Mouse (Mus musculus): ENCODE results near the gene Klhl40. TPM values are rescaled to one million over a fixed set of nuclear protein-coding genes. Genes with fewer than 3 reads are reported as not detected.

Klhl40 gene
- polyA plus RNA-seq, 1 experiment from 2014 or later: 1.8 TPM

DNA sequence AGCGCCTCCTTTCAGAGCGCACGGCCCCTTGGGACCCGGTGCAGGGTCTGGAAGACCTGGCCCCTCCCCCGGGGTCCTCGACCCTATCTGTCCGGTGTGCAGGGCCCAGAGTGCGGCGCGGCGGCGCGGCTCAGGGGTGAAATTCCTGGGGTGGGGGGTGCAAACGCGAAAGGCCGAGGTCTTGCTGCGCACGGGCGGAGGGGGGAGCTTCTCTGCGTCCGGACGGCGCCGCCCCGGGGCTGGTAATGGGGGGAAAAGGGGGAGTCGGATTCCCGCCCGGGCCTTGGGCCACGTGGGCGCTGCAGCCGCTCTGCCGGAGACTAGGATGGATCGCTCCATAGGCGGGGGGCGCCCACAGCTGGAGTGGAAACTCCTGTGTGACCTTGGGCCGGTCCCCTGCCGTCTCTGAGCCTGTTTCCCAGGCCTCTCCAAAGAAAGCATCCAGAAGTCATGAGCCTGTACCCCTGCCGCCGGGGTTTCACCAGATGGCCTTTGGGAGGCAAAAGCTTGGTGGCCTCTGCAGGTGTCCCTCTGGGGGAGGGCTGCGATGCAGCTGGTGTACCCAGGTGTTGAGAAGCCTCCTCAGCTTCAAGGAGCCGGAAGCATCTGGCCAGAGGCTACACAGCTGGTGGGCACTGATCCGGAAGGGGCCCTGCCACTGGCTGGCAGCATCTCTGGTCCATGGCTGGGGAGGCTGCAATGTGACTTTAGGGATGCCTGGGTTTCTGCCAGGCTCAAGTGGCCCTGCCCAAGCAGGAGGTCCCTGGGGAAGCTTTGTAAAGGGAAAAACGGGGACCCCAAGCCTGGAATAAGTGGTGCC lies 16.9 kb upstream of the Klhl40 start:
- WGBS: 2% methylated on average over 43 of the region's 43 CpGs
- no peaks in the 10 kb centered on the region for H3K9me3 ChIP-seq
- no peaks in the 10 kb centered on the region for H3K27me3 ChIP-seq
- H3K4me1 ChIP-seq (replicated peaks): peaks cover 50% of the 10 kb centered on the region
- H3K27ac ChIP-seq (replicated peaks): peak overlapping the region; percentile 74
- peak overlapping the region; percentile 80 for H3K9ac ChIP-seq
- peaks cover 31% of the 10 kb centered on the region for H3K36me3 ChIP-seq
- peak overlapping the region; percentile 62 for H3K4me3 ChIP-seq
- peak overlapping the region; percentile 77 for H3K4me2 ChIP-seq
- peak; percentile 5 for ATAC-seq (ENCODE audit: low FRiP score, low read depth)

DNA sequence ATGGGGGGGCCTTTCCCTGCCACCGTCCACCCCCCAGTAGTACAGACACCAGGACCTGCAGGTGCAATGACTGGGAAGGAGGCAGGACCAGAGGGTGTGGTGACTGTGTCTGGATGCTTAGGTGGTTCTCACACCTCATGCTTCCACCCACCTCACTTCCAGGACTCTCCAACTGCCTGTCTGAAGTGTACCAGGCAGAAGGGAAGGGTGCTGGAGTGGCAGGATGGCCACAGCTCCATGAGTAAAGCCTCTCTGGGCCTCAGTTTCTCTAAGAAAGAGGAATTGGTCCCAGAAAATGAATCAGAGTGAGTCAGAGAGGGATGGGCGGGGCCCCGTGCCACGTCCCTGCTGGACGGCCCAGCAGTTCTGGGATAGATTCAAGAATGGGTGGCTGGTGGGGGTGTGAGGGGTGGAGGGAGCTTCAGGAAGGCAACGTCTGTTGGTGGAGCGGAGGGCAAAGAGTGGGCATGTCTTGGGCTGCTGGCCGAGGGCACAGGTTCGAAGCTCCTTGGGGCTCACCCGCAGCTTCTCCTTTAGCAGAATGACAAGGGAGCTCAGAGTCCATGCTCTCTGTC lies 16.2 kb upstream of the Klhl40 start:
- H3K27ac ChIP-seq (replicated peaks): 0 out of 2 replicates have a peak overlapping the region, but pooled peaks have one; percentile 74
- ATAC-seq (ENCODE audit: low FRiP score, low read depth): no peak
- 63% methylated on average over 10 of the region's 10 CpGs for WGBS
- H3K36me3 ChIP-seq: peaks cover 31% of the 10 kb centered on the region
- H3K4me3 ChIP-seq: peak overlapping the region; percentile 62
- peaks cover 50% of the 10 kb centered on the region for H3K4me1 ChIP-seq (replicated peaks)
- no peaks in the 10 kb centered on the region for H3K9me3 ChIP-seq
- H3K4me2 ChIP-seq: peak overlapping the region; percentile 77
- peak overlapping the region; percentile 80 for H3K9ac ChIP-seq
- no peaks in the 10 kb centered on the region for H3K27me3 ChIP-seq

DNA sequence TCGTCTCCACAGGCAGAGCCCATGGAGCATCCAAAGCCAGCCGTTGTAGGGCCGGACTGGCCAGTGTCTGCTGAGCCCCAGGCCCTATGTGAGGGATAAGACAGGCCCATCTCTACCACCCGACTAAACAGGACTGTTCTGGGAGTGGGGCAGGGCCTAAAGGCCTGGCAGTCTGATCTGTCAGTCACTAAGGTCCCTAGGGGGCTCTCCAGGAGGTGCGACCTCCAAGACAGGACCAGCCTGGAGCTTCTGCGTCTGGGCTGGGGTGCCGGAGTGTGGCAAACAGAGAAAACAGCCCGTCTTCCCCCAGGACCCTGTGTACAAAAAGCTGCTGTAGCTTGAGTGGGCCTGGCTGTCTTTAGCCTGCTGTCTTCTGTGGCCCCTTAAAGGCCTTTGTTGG lies 15.6 kb upstream of the Klhl40 start:
- Histone ChIP-seq H3K27ac (replicated peaks) (no peak overlapping the region), H3K4me2 (peak overlapping the region; percentile 77; the same call in 1 of the 2 replicates), H3K36me3 (peaks cover 31% of the 10 kb centered on the region), H3K4me1 (replicated peaks) (peaks cover 50% of the 10 kb centered on the region), H3K27me3 (no peaks in the 10 kb centered on the region), H3K4me3 (no peak overlapping the region), H3K9me3 (no peaks in the 10 kb centered on the region), H3K9ac (no peak overlapping the region)
- ATAC-seq (ENCODE audit: low FRiP score, low read depth): no peak
- WGBS: 66% methylated on average over 8 of the region's 8 CpGs

DNA sequence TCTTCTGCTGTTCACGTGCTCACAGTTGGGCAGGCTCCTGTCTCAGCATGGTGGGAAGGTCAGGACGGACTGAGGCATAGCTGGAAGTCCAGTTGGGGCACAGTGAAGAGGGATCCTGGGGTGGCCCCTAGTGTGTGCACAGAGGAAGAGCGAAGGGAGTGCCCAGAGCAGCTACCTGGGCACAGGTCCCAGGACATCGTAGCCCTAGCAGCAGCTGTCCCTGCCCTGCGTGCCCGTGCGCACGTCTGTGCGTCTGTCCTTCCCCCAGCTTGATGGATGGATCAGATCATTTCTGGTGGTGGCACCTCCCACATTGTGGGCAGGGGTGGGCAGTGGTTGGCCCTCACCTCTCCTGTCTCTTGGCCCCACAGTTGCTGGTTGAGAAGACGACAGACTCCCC lies 15.2 kb upstream of the Klhl40 start:
- whole genome bisulfite sequencing: 83% methylated on average over 10 of the region's 10 CpGs
- no peaks in the 10 kb centered on the region for H3K27me3 ChIP-seq
- no peak overlapping the region for H3K4me3 ChIP-seq
- peaks cover 50% of the 10 kb centered on the region for H3K4me1 ChIP-seq (replicated peaks)
- no peak overlapping the region for H3K4me2 ChIP-seq
- H3K27ac ChIP-seq (replicated peaks): no peak overlapping the region
- no peak for ATAC-seq (ENCODE audit: low FRiP score, low read depth)
- peaks cover 34% of the 10 kb centered on the region for H3K36me3 ChIP-seq
- H3K9ac ChIP-seq: no peak overlapping the region
- no peaks in the 10 kb centered on the region for H3K9me3 ChIP-seq

DNA sequence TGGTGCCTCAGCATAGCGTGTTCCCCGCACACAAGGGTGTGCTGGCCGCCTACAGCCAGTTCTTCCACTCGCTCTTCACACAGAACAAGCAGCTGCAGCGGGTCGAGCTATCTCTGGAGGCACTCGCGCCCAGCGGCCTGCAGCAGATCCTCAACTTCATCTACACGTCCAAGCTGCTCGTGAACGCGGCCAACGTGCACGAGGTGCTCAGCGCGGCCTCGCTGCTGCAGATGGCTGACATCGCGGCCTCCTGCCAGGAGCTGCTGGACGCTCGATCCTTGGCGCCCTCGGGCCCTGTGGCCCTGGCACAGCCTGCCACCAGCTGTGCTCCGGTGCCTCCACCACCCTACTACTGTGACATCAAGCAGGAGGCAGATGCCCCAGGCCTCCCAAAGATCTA lies 14.6 kb upstream of the Klhl40 start:
- H3K4me3 ChIP-seq: no peak overlapping the region
- H3K9ac ChIP-seq: no peak overlapping the region
- peaks cover 46% of the 10 kb centered on the region for H3K4me1 ChIP-seq (replicated peaks)
- WGBS: 84% methylated on average over 25 of the region's 25 CpGs
- peaks cover 39% of the 10 kb centered on the region for H3K36me3 ChIP-seq
- ATAC-seq (ENCODE audit: low FRiP score, low read depth): no peak
- H3K9me3 ChIP-seq: no peaks in the 10 kb centered on the region
- no peak overlapping the region for H3K4me2 ChIP-seq
- no peaks in the 10 kb centered on the region for H3K27me3 ChIP-seq
- H3K27ac ChIP-seq (replicated peaks): no peak overlapping the region

DNA sequence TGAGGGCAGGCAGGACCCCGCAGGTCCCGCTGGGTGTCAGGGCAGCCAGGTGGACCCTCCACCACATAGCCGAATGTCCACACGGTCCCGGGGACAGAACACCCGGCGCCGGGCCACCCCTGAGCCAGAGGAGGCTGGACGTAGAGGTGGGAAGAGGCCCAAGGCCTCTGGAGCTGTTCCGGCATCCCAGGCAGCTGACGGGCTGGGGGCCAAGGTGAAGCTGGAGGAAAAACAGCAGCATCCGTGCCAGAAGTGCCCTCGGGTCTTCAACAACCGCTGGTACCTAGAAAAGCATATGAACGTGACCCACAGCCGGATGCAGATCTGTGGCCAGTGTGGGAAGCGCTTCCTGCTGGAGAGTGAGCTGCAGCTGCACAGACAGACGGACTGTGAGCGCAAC lies 13.7 kb upstream of the Klhl40 start:
- H3K36me3 ChIP-seq: peaks cover 46% of the 10 kb centered on the region
- H3K4me2 ChIP-seq: no peak overlapping the region
- no peak overlapping the region for H3K9ac ChIP-seq
- peaks cover 36% of the 10 kb centered on the region for H3K4me1 ChIP-seq (replicated peaks)
- no peak overlapping the region for H3K4me3 ChIP-seq
- no peaks in the 10 kb centered on the region for H3K9me3 ChIP-seq
- H3K27ac ChIP-seq (replicated peaks): no peak overlapping the region
- ATAC-seq (ENCODE audit: low FRiP score, low read depth): no peak
- WGBS: 86% methylated on average over 19 of the region's 19 CpGs
- H3K27me3 ChIP-seq: no peaks in the 10 kb centered on the region

DNA sequence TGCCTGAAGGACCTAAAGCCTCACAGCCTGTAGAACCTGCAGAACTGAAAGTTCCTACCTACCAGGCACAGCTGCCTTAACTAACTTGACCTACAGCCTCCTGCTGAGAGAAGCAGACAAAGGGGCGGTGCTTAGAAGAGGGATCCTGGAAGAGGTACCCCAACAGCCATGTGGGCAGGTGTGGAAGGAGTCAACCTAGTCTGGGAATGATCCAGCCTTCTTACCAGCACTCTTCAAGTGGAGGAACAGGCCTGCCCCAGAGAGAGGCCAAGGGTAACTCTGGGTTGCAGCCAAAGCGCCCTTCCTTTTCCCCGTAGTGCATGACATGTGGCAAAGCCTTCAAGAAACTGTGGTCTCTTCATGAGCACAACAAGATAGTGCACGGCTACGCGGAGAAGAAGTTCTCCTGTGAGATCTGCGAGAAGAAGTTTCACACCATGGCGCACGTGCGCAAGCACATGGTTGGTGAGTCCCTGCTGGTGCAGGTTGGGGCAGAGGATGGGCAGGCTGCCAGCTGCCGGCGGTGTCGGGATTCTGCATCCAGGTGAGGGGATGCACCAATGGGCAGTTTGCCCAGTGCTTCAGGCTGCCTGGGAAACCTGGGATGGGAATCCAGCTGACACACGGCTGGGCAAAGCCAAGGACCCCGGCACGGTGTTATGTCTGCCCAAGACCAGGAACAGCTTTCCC lies 12.1 kb upstream of the Klhl40 start:
- WGBS: 81% methylated on average over 16 of the region's 16 CpGs
- Histone ChIP-seq H3K4me3 (no peak overlapping the region), H3K27ac (replicated peaks) (no peak overlapping the region), H3K4me1 (replicated peaks) (peaks cover 31% of the 10 kb centered on the region), H3K36me3 (peaks cover 51% of the 10 kb centered on the region), H3K27me3 (no peaks in the 10 kb centered on the region), H3K4me2 (no peak overlapping the region), H3K9me3 (no peaks in the 10 kb centered on the region), H3K9ac (no peak overlapping the region)
- no peak for ATAC-seq (ENCODE audit: low FRiP score, low read depth)

DNA sequence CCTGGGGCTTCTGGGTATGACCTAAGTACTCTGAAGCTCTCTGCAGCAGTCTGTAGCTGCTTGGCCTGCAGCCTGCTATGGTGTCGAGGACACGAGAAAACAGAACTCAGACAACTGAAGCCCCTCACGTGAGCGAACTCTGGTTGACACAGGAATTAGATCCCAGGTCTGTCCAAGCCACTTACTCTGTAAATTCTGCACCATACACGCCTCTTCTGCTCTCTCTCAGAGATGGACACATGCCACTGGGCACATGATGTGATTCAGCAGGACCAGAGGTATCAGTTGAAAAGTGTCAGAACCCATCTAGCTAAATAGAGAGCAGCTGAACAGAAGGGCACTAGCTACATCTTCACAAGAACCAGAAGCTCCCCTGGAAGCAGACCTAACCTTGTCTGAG lies 5.0 kb upstream of the Klhl40 start:
- WGBS: 84% methylated on average over 5 of the region's 5 CpGs
- Histone ChIP-seq H3K36me3 (peaks cover 15% of the 10 kb centered on the region), H3K27ac (replicated peaks) (no peak overlapping the region), H3K27me3 (peaks cover 13% of the 10 kb centered on the region), H3K9me3 (no peaks in the 10 kb centered on the region), H3K4me1 (replicated peaks) (peaks cover 2% of the 10 kb centered on the region; the same call in 1 of the 2 replicates), H3K4me2 (no peak overlapping the region), H3K9ac (no peak overlapping the region), H3K4me3 (no peak overlapping the region)
- no peak for ATAC-seq (ENCODE audit: low FRiP score, low read depth)

DNA sequence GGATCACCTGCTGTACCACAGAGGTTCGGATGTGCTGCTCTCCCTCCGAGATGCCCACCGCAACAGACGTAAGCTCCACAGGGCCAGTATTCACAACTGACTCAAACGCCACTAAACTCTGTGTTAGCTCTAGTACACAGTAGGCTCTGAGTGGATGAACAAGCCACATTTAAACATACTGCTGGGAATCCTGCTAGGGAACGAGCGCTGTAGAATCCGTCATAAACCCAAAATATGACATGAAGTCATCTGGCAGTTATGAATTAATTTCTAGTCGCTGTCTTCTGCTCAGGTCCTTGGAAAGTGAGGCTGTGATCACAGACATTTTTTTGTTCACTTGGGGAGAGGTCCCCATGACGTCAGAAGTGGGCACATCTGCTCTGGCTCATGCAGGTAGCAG lies 1.5 kb upstream of the Klhl40 start:
- Histone ChIP-seq H3K4me1 (replicated peaks) (peaks cover 15% of the 10 kb centered on the region), H3K27me3 (peaks cover 27% of the 10 kb centered on the region), H3K4me2 (no peak overlapping the region), H3K27ac (replicated peaks) (no peak overlapping the region), H3K4me3 (no peak overlapping the region), H3K36me3 (no peaks in the 10 kb centered on the region), H3K9ac (no peak overlapping the region), H3K9me3 (no peaks in the 10 kb centered on the region)
- ATAC-seq (ENCODE audit: low FRiP score, low read depth): no peak
- 84% methylated on average over 10 of the region's 10 CpGs for WGBS

DNA sequence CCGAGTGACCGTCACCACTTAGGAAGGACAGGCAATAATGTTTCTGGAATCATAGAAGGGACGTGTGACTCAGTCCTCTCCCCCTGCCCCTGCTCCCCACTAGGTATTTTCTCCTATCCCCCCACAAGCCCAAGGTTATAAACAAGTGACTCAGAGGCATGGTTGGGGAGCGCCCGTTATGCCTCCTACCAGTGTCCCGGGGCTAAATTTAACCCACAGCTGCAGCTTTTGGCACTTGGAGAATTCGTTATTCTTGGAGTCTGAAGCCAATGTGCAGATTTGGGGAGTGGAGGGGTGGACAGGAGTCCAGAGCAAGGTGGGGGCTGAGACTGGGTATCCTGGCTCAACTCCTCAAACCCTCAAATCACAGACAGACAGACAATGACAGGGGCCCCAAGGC lies 896 bp upstream of the Klhl40 start:
- no peak for ATAC-seq (ENCODE audit: low FRiP score, low read depth)
- Histone ChIP-seq H3K4me2 (no peak overlapping the region), H3K36me3 (no peaks in the 10 kb centered on the region), H3K9ac (no peak overlapping the region), H3K4me3 (no peak overlapping the region), H3K4me1 (replicated peaks) (peaks cover 15% of the 10 kb centered on the region), H3K9me3 (no peaks in the 10 kb centered on the region), H3K27me3 (peaks cover 27% of the 10 kb centered on the region), H3K27ac (replicated peaks) (no peak overlapping the region)
- WGBS: 84% methylated on average over 7 of the region's 7 CpGs

DNA sequence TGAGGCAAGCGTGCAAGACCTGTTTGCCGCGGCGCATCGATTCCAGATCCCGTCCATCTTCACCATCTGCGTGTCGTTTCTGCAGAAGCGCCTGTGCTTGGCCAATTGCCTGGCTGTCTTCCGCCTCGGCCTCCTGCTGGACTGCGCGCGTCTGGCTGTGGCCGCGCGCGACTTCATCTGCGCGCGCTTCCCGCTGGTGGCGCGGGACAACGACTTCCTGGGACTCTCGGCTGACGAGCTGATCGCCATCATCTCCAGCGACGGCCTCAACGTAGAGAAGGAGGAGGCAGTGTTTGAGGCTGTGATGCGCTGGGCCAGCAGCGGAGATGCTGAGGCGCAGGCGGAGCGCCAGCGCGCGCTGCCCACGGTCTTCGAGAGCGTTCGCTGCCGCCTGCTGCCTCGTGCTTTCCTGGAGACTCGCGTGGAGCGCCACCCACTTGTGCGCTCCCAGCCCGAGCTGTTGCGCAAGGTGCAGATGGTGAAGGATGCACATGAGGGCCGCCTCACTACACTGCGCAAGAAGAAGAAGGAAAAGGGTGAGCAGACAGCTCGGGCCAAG lies 738 bp downstream of the Klhl40 start:
- Histone ChIP-seq H3K9me3 (no peaks in the 10 kb centered on the region), H3K27me3 (peaks cover 27% of the 10 kb centered on the region), H3K4me3 (peak overlapping the region; percentile 36), H3K36me3 (no peaks in the 10 kb centered on the region), H3K4me1 (replicated peaks) (peaks cover 15% of the 10 kb centered on the region), H3K27ac (replicated peaks) (peak overlapping the region; percentile 17; the same call in 1 of the 2 replicates), H3K4me2 (peak overlapping the region; percentile 69), H3K9ac (peak overlapping the region; percentile 5; the same call in 1 of the 2 replicates)
- ATAC-seq (ENCODE audit: low FRiP score, low read depth): peak; percentile 71
- WGBS: 9% methylated on average over 54 of the region's 54 CpGs

DNA sequence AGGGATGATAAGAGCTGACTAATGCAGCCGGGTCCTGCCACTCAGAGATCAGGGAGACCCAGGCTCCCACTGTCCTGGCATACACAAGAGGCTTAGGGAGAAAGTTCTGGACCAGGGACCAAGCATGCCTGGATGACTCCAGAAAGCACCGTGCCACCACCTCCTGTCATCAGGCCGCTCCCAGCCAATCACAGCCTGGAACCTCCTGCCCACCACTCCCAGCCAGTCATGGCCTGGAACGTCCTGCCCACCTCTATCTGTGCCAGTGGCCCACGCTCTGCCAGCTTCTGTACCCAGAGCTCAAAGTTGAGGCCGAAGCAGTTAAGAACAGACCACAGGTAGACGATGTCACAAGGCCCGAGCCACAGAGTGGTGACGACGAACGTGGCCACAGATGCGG lies 7.4 kb downstream of the Klhl40 start:
- no peak for ATAC-seq (ENCODE audit: low FRiP score, low read depth)
- Histone ChIP-seq H3K27ac (replicated peaks) (no peak overlapping the region), H3K9me3 (no peaks in the 10 kb centered on the region), H3K9ac (no peak overlapping the region), H3K4me2 (no peak overlapping the region), H3K4me1 (replicated peaks) (no peaks in the 10 kb centered on the region), H3K4me3 (no peak overlapping the region), H3K27me3 (0 out of 2 replicates have a peak, but pooled peaks cover 5% of the 10 kb centered on the region), H3K36me3 (no peaks in the 10 kb centered on the region)
- WGBS: 94% methylated on average over 12 of the region's 12 CpGs

All from hindbrain, embryonic 15.5 days (tissue).